Mouse (Mus musculus) brain, embryonic 14.5 days (tissue): ENCODE measurements around the gene Dnajc21.

Experiments used
- CTCF ChIP-seq: fragments of 200-500 bp; IDR thresholded peaks from 2 replicates; pipeline ENCODE4 v1.5.1; 2012; ENCODE audit warnings: inconsistent platforms, mild to moderate bottlenecking, moderate library complexity, borderline replicate concordance; ENCODE audit not compliant: insufficient read depth, insufficient read length; ENCODE audit errors: extremely low read depth
- POLR2A ChIP-seq: fragments of 200-500 bp; IDR thresholded peaks from 2 replicates; pipeline ENCODE4 v1.6.1; 2012; ENCODE audit warnings: mild to moderate bottlenecking, inconsistent platforms, borderline replicate concordance; ENCODE audit not compliant: poor library complexity, insufficient read depth, insufficient read length, severe bottlenecking; ENCODE audit errors: extremely low read depth

GRCm38 (mm10) chr15:10499593-10499992, 29.3 kb upstream of the Dnajc21 start:
- TF ChIP-seq POLR2A = no peak
- TF ChIP-seq CTCF = no peak
